Mouse (Mus musculus): Measurements from ENCODE around the gene Nenf. TPM values are rescaled to one million over a fixed set of nuclear protein-coding genes. Genes with fewer than 3 reads are reported as not detected.

Gene Nenf
- polyA plus RNA-seq, 1 experiment from 2014 or later, result 28.4 TPM

DNA sequence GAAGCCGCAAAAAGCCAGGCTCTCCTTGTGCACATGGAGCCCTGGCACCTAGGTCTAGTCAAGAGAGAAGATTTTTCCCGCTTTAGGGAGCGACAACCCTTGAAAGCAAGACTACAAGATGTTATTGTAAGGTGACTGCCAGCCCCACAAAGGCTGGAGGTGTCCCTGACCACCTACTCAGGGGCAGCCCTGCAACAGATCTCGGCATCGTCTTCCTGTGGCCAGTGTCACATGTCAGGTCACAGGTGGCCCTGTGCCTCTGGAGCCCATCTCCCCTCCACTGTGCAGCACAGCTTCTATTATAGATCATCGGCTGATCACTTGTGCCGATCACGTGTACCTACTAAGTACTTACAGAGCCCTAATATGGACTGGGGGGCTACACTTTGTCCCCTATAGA, 29.6 kb upstream of the Nenf start:
- no peak for ATAC-seq (ENCODE audit: insufficient read depth)
- Histone ChIP-seq H3K4me3 (replicated peaks) (no peak overlapping the region), H3K4me2 (no peak overlapping the region), H3K27me3 (no peaks in the 10 kb centered on the region), H3K4me1 (replicated peaks) (peaks cover 9% of the 10 kb centered on the region), H3K36me3 (replicated peaks) (peaks cover 70% of the 10 kb centered on the region), H3K9me3 (replicated peaks) (no peaks in the 10 kb centered on the region), H3K9ac (no peak overlapping the region), H3K27ac (replicated peaks) (no peak overlapping the region)
- 83% methylated on average over 8 of the region's 8 CpGs for WGBS (ENCODE audit: insufficient replicate concordance)

DNA sequence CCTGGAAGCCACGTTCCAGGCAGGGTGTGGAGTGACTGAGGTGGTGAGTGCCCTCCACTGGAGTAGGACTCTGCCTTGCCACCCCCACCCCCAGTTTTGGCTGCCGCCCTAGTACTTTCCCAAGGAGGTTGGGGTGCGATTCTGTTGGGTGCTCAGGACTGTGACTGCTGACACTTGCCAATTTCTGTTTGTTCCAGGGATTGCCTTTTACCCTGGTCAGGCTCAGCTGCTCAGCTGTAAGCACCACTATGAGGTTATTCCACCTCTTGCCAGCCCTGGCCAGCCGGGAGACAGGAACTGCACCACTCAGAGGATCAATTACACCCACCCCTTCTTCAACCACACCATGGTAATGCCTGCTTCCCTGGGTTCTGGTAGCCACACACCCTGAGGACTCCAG, 22.5 kb upstream of the Nenf start:
- no peaks in the 10 kb centered on the region for H3K4me1 ChIP-seq (replicated peaks)
- H3K4me2 ChIP-seq, result no peak overlapping the region
- no peak overlapping the region for H3K27ac ChIP-seq (replicated peaks)
- H3K9me3 ChIP-seq (replicated peaks), result no peaks in the 10 kb centered on the region
- H3K36me3 ChIP-seq (replicated peaks), result peaks cover 66% of the 10 kb centered on the region
- H3K9ac ChIP-seq, result no peak overlapping the region
- WGBS (ENCODE audit: insufficient replicate concordance), result 82% methylated on average over 4 of the region's 4 CpGs
- no peak for ATAC-seq (ENCODE audit: insufficient read depth)
- no peak overlapping the region for H3K4me3 ChIP-seq (replicated peaks)
- no peaks in the 10 kb centered on the region for H3K27me3 ChIP-seq

DNA sequence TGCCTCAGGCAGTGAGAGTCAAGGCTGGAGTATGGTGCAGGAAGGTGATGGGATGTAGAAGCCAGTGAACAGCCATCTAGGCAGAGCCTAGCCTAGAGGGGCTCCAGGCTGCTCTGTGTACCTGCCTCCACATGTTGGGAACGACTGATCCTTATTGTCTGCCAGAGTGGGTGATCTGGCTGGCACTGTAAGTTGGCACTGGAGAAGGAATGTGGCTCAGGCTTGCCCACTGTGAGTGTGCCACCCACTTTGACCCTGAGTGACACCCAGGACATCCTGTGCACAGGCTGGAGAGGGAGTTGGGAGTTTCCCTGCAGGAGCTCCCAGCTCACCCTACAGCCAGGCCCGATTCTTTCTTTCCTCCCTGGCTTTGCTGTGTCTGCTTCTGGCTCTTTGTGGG, 21.9 kb upstream of the Nenf start:
- WGBS (ENCODE audit: insufficient replicate concordance), result 89% methylated on average over 2 of the region's 2 CpGs

DNA sequence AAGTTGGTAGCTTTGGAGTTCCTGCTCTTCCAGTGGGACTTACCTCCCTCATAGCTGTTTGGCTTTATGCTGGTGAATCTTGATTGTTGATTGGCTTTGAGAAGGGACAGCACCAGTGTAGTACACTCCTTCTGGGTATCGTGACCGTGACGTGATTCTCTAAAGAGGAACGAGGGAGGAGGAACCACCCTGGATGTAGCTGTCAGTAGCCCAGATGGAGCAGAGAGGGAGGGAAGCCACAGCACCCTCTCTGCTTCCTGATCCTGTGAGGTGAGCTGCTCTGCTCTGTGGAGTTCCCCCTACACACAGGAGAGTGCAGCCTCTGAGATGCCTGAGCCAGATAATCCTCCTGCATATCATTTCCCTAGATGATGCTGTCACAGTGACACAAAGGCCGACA, 16.5 kb upstream of the Nenf start:
- H3K9ac ChIP-seq, result no peak overlapping the region
- H3K4me2 ChIP-seq, result no peak overlapping the region
- H3K27me3 ChIP-seq, result no peaks in the 10 kb centered on the region
- no peak for ATAC-seq (ENCODE audit: insufficient read depth)
- no peaks in the 10 kb centered on the region for H3K9me3 ChIP-seq (replicated peaks)
- peaks cover 38% of the 10 kb centered on the region for H3K36me3 ChIP-seq (replicated peaks)
- H3K27ac ChIP-seq (replicated peaks), result no peak overlapping the region
- 44% methylated on average over 5 of the region's 5 CpGs for WGBS (ENCODE audit: insufficient replicate concordance)
- no peaks in the 10 kb centered on the region for H3K4me1 ChIP-seq (replicated peaks)
- no peak overlapping the region for H3K4me3 ChIP-seq (replicated peaks)

More for the DNA sequence above, 21.9 kb upstream of the Nenf start:
- Histone ChIP-seq H3K9me3 (replicated peaks) (no peaks in the 10 kb centered on the region), H3K27me3 (no peaks in the 10 kb centered on the region), H3K4me2 (no peak overlapping the region), H3K27ac (replicated peaks) (no peak overlapping the region), H3K9ac (no peak overlapping the region), H3K4me3 (replicated peaks) (no peak overlapping the region), H3K36me3 (replicated peaks) (peaks cover 63% of the 10 kb centered on the region), H3K4me1 (replicated peaks) (no peaks in the 10 kb centered on the region)
- no peak for ATAC-seq (ENCODE audit: insufficient read depth)

DNA sequence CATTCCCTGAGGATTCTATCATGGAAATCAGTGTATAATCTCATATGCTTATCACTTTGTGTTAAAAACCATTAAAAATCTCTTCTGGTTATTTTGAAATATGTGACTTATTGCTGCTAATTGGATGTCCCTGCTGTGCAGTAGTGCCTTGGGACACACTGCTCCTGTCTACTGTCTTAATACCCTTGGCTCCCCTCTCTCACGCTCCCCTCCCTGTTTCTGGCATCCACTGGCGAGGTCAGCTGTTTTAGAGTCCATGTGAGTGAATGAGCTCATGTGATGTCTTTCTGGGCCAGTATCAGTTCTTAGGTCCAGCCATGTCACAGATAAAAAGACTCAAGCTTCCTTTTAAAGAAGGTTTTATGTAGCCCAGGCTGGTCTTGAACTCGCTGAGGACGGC, 12.4 kb upstream of the Nenf start:
- H3K4me1 ChIP-seq (replicated peaks), result peaks cover 35% of the 10 kb centered on the region
- no peak overlapping the region for H3K4me3 ChIP-seq (replicated peaks)
- no peak for ATAC-seq (ENCODE audit: insufficient read depth)
- WGBS (ENCODE audit: insufficient replicate concordance), result 87% methylated on average over 4 of the region's 4 CpGs
- no peak overlapping the region for H3K4me2 ChIP-seq
- H3K9ac ChIP-seq, result no peak overlapping the region
- H3K27ac ChIP-seq (replicated peaks), result no peak overlapping the region
- no peaks in the 10 kb centered on the region for H3K27me3 ChIP-seq
- 0 out of 2 replicates have a peak, but pooled peaks cover 17% of the 10 kb centered on the region for H3K36me3 ChIP-seq (replicated peaks)
- H3K9me3 ChIP-seq (replicated peaks), result no peaks in the 10 kb centered on the region

DNA sequence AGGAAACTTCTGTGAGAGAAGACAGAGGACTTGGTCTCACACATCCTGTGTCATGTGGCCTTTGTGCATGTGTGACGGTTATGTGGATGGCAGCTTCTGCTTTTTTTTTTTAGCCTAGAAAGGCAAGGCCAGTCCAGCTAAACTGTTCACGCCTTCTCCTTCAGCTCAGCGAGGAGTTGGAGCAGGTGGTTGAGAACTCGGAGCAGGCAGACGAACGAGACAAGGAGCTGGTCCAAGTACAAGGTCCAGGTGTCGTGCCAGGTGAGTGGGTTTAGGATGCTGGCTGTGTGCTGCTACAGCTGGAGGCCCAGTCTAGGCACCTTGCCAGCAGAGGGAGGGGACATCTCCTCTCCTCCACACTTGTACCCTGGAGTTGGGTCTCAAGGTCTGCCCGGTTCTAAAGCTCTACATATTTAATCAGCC, 10.0 kb upstream of the Nenf start:
- Histone ChIP-seq H3K9me3 (replicated peaks) (no peaks in the 10 kb centered on the region), H3K4me2 (peak overlapping the region; percentile 100), H3K27me3 (no peaks in the 10 kb centered on the region), H3K36me3 (replicated peaks) (0 out of 2 replicates have a peak, but pooled peaks cover 12% of the 10 kb centered on the region), H3K27ac (replicated peaks) (0 out of 2 replicates have a peak overlapping the region, but pooled peaks have one; percentile 11), H3K4me1 (replicated peaks) (peaks cover 50% of the 10 kb centered on the region), H3K4me3 (replicated peaks) (no peak overlapping the region), H3K9ac (no peak overlapping the region)
- 48% methylated on average over 8 of the region's 8 CpGs for WGBS (ENCODE audit: insufficient replicate concordance)
- no peak for ATAC-seq (ENCODE audit: insufficient read depth)

DNA sequence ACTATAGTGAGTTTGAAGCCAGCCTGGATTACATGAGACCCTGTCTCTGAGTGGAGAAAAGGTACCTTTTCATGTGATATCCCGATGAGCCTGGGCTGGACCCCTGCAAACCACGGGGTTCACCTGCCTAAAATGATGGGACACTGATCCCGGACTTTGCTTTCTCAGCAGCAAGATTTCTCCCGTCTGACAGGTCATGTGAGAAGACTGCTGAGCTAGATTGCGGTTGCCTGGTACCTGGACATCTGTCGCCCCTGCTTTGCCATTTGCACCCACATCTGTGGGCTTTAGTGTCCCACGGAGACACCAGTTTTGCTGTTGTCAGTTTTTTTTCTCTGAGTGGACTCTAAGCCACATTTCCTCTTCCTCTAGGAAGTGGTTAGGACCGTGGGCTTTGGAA, 9.3 kb upstream of the Nenf start:
- Histone ChIP-seq H3K4me3 (replicated peaks) (peak overlapping the region; percentile 88), H3K4me1 (replicated peaks) (peaks cover 50% of the 10 kb centered on the region), H3K9me3 (replicated peaks) (no peaks in the 10 kb centered on the region), H3K27ac (replicated peaks) (no peak overlapping the region), H3K27me3 (no peaks in the 10 kb centered on the region), H3K9ac (no peak overlapping the region), H3K4me2 (peak overlapping the region; percentile 100), H3K36me3 (replicated peaks) (0 out of 2 replicates have a peak, but pooled peaks cover 4% of the 10 kb centered on the region)
- no peak for ATAC-seq (ENCODE audit: insufficient read depth)
- whole genome bisulfite sequencing (ENCODE audit: insufficient replicate concordance), result 61% methylated on average over 8 of the region's 8 CpGs

DNA sequence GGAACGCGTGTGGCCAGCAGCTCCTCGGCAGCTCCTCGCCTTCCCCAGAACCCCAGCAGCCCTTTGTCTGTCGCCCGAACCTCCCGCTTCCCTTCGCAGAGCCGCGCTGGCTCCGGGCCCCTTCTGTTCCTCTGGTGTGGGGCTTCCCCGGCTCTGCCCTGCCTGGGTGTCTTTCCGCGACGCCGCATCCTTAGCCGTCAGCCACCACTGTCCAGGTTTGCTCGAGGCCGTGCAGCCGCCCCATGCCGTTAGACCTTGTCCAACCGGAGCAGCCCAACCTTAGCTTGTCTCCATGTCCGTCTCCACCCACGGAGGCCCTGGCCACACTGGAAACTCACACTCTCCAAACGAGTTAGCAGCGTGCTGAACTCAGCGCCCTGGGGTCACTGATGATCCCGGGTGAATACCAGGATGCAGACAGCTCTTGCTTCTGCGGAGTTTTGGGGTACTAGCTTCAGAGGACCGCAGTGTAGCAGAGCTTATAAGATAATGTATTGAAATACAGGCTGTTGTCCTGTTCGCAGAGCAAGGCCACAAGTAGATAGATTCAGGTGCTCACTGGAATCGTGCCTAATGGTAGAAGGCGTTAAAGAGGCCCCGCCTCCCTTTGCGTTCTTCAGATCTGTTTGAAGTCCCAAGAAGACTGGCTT, 8.4 kb upstream of the Nenf start:
- peak; percentile 71 for ATAC-seq (ENCODE audit: insufficient read depth)
- Histone ChIP-seq H3K27me3 (no peaks in the 10 kb centered on the region), H3K4me3 (replicated peaks) (peak overlapping the region; percentile 88), H3K4me1 (replicated peaks) (peaks cover 50% of the 10 kb centered on the region), H3K36me3 (replicated peaks) (0 out of 2 replicates have a peak, but pooled peaks cover 2% of the 10 kb centered on the region), H3K27ac (replicated peaks) (peak overlapping the region; percentile 79), H3K9me3 (replicated peaks) (no peaks in the 10 kb centered on the region), H3K9ac (peak overlapping the region; percentile 93), H3K4me2 (peak overlapping the region; percentile 100)
- 1% methylated on average over 35 of the region's 35 CpGs for WGBS (ENCODE audit: insufficient replicate concordance)

DNA sequence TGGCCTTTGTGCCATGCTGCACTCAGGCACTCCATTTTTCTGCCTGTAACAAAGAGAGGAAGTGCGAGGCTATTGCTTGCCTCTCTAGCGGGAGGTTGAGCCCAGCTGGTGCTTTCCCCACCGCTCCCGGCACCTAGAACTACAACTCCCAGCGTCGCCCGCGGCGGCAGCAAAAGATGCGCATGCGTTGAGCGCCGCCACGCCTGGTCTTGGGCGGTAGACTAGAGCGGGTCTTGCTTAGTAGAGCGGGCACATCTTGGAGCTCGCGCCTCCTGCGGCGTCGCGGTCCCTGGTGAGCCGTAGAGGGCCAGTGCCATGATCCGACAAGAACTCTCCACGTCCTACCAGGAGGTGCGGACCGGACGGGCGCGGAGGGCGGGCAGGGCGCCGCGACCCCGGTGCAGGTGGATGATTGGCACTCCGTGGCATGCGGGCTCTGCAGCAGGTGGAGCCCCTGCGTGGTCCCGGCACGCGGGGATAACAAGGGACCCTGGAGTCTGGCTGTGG, 7.8 kb upstream of the Nenf start, which contains the start of gene Tmem206:
TSS of gene Tmem206 (plus strand) at position 187 of the 507 bp plus-strand sequence.
- Histone ChIP-seq H3K27me3 (no peaks in the 10 kb centered on the region), H3K9ac (peak within 1 kb of the TSS; percentile 93), H3K9me3 (replicated peaks) (no peaks in the 10 kb centered on the region), H3K4me2 (peak within 1 kb of the TSS; percentile 100), H3K4me1 (replicated peaks) (peaks cover 53% of the 10 kb centered on the region), H3K36me3 (replicated peaks) (0 out of 2 replicates have a peak, but pooled peaks cover under 1% of the 10 kb centered on the region), H3K4me3 (replicated peaks) (peak within 1 kb of the TSS; percentile 88), H3K27ac (replicated peaks) (peak within 1 kb of the TSS; percentile 79)
- WGBS (ENCODE audit: insufficient replicate concordance), result under 1% methylated on average over 42 of the region's 42 CpGs
- peak; percentile 93 for ATAC-seq (ENCODE audit: insufficient read depth)

DNA sequence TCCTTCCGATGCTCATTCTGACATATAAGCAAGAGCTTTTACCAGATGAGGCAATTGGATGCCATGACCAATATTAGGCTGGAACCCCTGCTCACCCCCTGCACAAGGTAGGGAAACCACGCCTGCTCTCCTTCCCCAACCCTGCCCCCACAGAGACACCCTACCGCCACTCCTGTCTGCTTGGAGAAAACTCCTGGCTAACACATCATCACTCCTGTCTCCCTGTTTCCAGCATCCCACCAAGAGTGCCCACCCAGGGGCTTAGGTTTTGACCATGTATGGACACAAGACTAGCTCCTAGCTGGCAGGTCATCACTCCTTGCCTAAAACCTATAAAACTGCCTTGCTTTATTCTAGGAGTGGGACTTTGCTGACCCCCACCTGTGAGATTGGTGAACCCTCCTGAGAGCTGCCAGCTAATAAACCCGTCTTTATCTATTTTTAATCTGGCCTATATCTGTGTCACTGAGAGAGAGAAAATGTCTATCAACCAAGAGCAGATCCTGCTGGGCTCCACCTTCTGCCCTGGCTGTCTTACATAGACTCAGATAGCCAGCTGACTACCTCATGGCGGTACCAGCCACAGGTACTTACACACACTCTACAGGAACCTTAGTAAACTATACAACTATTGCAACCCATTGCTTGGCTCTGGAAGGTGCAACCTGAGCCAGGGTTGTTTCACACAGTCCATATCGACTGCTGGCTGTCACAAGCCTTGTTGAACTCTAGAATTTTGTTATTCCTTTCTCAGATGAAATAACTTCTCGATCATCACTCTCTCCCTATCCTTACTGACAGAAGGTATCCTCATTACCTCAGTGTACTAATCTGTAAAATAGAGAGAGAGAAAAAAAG, 7.0 kb upstream of the Nenf start:
- Histone ChIP-seq H3K4me2 (peak overlapping the region; percentile 100), H3K27me3 (no peaks in the 10 kb centered on the region), H3K9me3 (replicated peaks) (no peaks in the 10 kb centered on the region), H3K4me3 (replicated peaks) (peak overlapping the region; percentile 88), H3K27ac (replicated peaks) (peak overlapping the region; percentile 72), H3K9ac (peak overlapping the region; percentile 93), H3K4me1 (replicated peaks) (peaks cover 53% of the 10 kb centered on the region), H3K36me3 (replicated peaks) (no peaks in the 10 kb centered on the region)
- peak; percentile 70 for ATAC-seq (ENCODE audit: insufficient read depth)
- 49% methylated on average over 7 of the region's 7 CpGs for WGBS (ENCODE audit: insufficient replicate concordance)

DNA sequence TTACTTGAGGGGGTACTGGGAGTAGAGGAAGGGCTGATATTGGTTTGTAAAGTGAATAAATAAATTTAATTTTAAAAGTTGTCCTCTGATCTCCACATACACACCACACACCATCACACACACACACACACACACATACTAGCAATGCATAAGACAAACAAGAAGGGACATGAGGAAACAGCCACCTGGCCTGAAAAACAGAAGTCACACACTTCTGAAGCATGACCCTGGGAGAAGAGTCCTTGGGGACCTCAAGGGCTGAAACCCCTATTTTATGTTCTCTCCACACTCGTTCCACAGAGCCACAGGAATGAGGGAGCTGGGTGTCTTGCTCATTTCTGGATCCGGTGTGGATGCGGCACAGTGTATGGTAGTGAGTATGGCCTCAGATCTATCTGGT, 5.4 kb upstream of the Nenf start:
- Histone ChIP-seq H3K9me3 (replicated peaks) (no peaks in the 10 kb centered on the region), H3K4me1 (replicated peaks) (peaks cover 58% of the 10 kb centered on the region)
- 76% methylated on average over 3 of the region's 3 CpGs for WGBS (ENCODE audit: insufficient replicate concordance)

More for the DNA sequence above, 5.4 kb upstream of the Nenf start:
- no peak overlapping the region for H3K27ac ChIP-seq (replicated peaks)
- no peaks in the 10 kb centered on the region for H3K27me3 ChIP-seq
- no peak overlapping the region for H3K9ac ChIP-seq
- no peak overlapping the region for H3K4me2 ChIP-seq
- no peaks in the 10 kb centered on the region for H3K36me3 ChIP-seq (replicated peaks)
- no peak overlapping the region for H3K4me3 ChIP-seq (replicated peaks)
- no peak for ATAC-seq (ENCODE audit: insufficient read depth)

Measured in liver, embryonic 15.5 days (tissue).